22 mouse cellular contexts compared by ENCODE assay signal in the genomic region with DNA sequence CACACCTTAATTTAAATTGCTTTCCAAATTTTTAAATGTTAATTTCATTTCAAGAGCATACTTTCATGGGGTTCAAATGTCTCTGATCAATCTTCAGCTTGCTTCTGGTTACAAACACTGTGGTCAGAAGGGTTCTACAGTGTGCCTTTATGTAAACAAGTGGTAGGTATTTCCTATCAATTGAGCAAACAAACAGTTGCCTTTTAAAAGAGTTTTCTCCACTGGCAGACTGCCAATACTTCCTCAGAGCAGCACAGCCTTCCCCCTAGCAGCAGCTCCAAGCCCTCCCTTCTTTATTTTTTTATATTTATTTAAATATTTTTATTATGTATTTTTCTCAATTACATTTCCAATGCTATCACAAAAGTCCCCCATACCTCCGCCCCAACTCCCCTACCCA.
DNase-seq lines count a peak whose midpoint lies in the region; ATAC-seq and TF ChIP-seq lines count a peak whose summit lies in the region.
"Had no signal": no experiment of that assay in that cellular context is flagged by ENCODE, and none has a peak within 500 bp of the region (broad histone marks: within the 10 kb centered on the region; RNA-seq: fewer than 3 reads in every experiment).

No protein-coding gene starts in this region.

- no peaks in the 10 kb centered on the region for H3K36me3 ChIP-seq in embryonic facial prominence, embryonic 14.5 days (ENCODE audit: control insufficient read depth, insufficient read depth, low read length)
- H3K36me3 ChIP-seq in embryonic facial prominence, embryonic 10.5 days (replicated peaks) = no peaks in the 10 kb centered on the region
- H3K36me3 ChIP-seq in limb, embryonic 14.5 days (ENCODE audit: control insufficient read depth, insufficient read depth, low read length) = no peaks in the 10 kb centered on the region
- H3K36me3 ChIP-seq in limb, embryonic 10.5 days = no peaks in the 10 kb centered on the region
- no peaks in the 10 kb centered on the region for H3K36me3 ChIP-seq in midbrain, postnatal 0 days (ENCODE audit: insufficient read depth, low read length)
- H3K36me3 ChIP-seq in midbrain, embryonic 16.5 days (ENCODE audit: control insufficient read depth, insufficient read depth, low read length) = no peaks in the 10 kb centered on the region
- H3K36me3 ChIP-seq: embryonic facial prominence, embryonic 15.5 days had no signal

- no peak for TF ChIP-seq CTCF in midbrain, postnatal 0 days (IDR thresholded peaks at IDR 0.05)

- no peak overlapping the region for H3K27ac ChIP-seq in embryonic facial prominence, embryonic 14.5 days (replicated peaks; ENCODE audit: low read depth, low read length)
- H3K27ac ChIP-seq in embryonic facial prominence, embryonic 10.5 days (replicated peaks) = no peak overlapping the region
- H3K27ac ChIP-seq in limb, embryonic 14.5 days (replicated peaks; ENCODE audit: low read depth, low read length) = no peak overlapping the region
- no peak overlapping the region for H3K27ac ChIP-seq in limb, embryonic 10.5 days
- H3K27ac ChIP-seq in midbrain, postnatal 0 days (ENCODE audit: low read depth, low read length) = no peak overlapping the region
- no peak overlapping the region for H3K27ac ChIP-seq in midbrain, embryonic 16.5 days (ENCODE audit: low read length)
- H3K27ac ChIP-seq: embryonic facial prominence, embryonic 15.5 days; heart, adult 2 months; left cerebral cortex, adult 2 months had no signal

- TF ChIP-seq POLR2A in limb, embryonic 14.5 days (IDR thresholded peaks at IDR 0.05; ENCODE audit: borderline replicate concordance, extremely low read depth, insufficient read depth, insufficient read length) = no peak

- no peak overlapping the region for H3K4me2 ChIP-seq in embryonic facial prominence, embryonic 14.5 days (ENCODE audit: low read depth, low read length)
- no peak overlapping the region for H3K4me2 ChIP-seq in limb, embryonic 14.5 days (replicated peaks; ENCODE audit: low read depth, low read length, severe bottlenecking)
- H3K4me2 ChIP-seq in midbrain, postnatal 0 days (ENCODE audit: low read depth, low read length, poor library complexity, severe bottlenecking) = no peak overlapping the region
- no peak overlapping the region for H3K4me2 ChIP-seq in midbrain, embryonic 16.5 days (ENCODE audit: low read length)
- H3K4me2 ChIP-seq: embryonic facial prominence, embryonic 15.5 days had no signal

- 89% methylated on average over 1 of the region's 1 CpGs for WGBS in embryonic facial prominence, embryonic 14.5 days
- WGBS in embryonic facial prominence, embryonic 10.5 days = 90% methylated on average over 1 of the region's 1 CpGs
- WGBS in limb, embryonic 14.5 days = 88% methylated on average over 1 of the region's 1 CpGs
- 100% methylated on average over 1 of the region's 1 CpGs for WGBS in limb, embryonic 10.5 days
- 96% methylated on average over 1 of the region's 1 CpGs for WGBS in midbrain, postnatal 0 days
- WGBS in midbrain, embryonic 16.5 days = 95% methylated on average over 1 of the region's 1 CpGs

- H3K4me1 ChIP-seq in embryonic facial prominence, embryonic 14.5 days (ENCODE audit: control insufficient read depth, insufficient read depth, low read length) = no peaks in the 10 kb centered on the region
- no peaks in the 10 kb centered on the region for H3K4me1 ChIP-seq in embryonic facial prominence, embryonic 10.5 days
- H3K4me1 ChIP-seq in limb, embryonic 14.5 days (ENCODE audit: control insufficient read depth, insufficient read depth, low read length) = no peaks in the 10 kb centered on the region
- no peaks in the 10 kb centered on the region for H3K4me1 ChIP-seq in limb, embryonic 10.5 days
- no peaks in the 10 kb centered on the region for H3K4me1 ChIP-seq in midbrain, postnatal 0 days (ENCODE audit: insufficient read depth, low read length)
- no peaks in the 10 kb centered on the region for H3K4me1 ChIP-seq in midbrain, embryonic 16.5 days (ENCODE audit: control insufficient read depth, insufficient read depth, low read length)
- H3K4me1 ChIP-seq: embryonic facial prominence, embryonic 15.5 days; megakaryocyte, embryonic 14.5 days had no signal

- H3K9ac ChIP-seq in embryonic facial prominence, embryonic 14.5 days (ENCODE audit: low read depth, low read length) = no peak overlapping the region
- H3K9ac ChIP-seq in limb, embryonic 14.5 days (ENCODE audit: low read depth, low read length, severe bottlenecking) = no peak overlapping the region
- no peak overlapping the region for H3K9ac ChIP-seq in midbrain, postnatal 0 days (replicated peaks; ENCODE audit: low read length, poor library complexity, severe bottlenecking)
- H3K9ac ChIP-seq in midbrain, embryonic 16.5 days (ENCODE audit: low read depth, low read length) = no peak overlapping the region
- H3K9ac ChIP-seq: embryonic facial prominence, embryonic 15.5 days had no signal

- H3K4me3 ChIP-seq in embryonic facial prominence, embryonic 14.5 days (ENCODE audit: low read depth, low read length) = no peak overlapping the region
- H3K4me3 ChIP-seq in embryonic facial prominence, embryonic 10.5 days = no peak overlapping the region
- no peak overlapping the region for H3K4me3 ChIP-seq in limb, embryonic 14.5 days (replicated peaks; ENCODE audit: low read length)
- no peak overlapping the region for H3K4me3 ChIP-seq in limb, embryonic 10.5 days
- no peak overlapping the region for H3K4me3 ChIP-seq in midbrain, postnatal 0 days (ENCODE audit: low read depth, low read length)
- H3K4me3 ChIP-seq in midbrain, embryonic 16.5 days (ENCODE audit: low read depth, low read length) = no peak overlapping the region
- H3K4me3 ChIP-seq: embryonic facial prominence, embryonic 15.5 days; heart, adult 2 months; left cerebral cortex, adult 2 months; megakaryocyte, embryonic 14.5 days had no signal

- H3K27me3 ChIP-seq in embryonic facial prominence, embryonic 14.5 days (replicated peaks; ENCODE audit: control insufficient read depth, insufficient read depth, low read length) = no peaks in the 10 kb centered on the region
- H3K27me3 ChIP-seq in embryonic facial prominence, embryonic 10.5 days (replicated peaks; ENCODE audit: low read depth, poor library complexity, severe bottlenecking) = no peaks in the 10 kb centered on the region
- H3K27me3 ChIP-seq in limb, embryonic 14.5 days (ENCODE audit: control insufficient read depth, insufficient read depth, low read length) = no peaks in the 10 kb centered on the region
- H3K27me3 ChIP-seq in limb, embryonic 10.5 days (ENCODE audit: low read depth, poor library complexity, severe bottlenecking) = no peaks in the 10 kb centered on the region
- H3K27me3 ChIP-seq in midbrain, postnatal 0 days (ENCODE audit: insufficient read depth, low read length) = no peaks in the 10 kb centered on the region
- H3K27me3 ChIP-seq in midbrain, embryonic 16.5 days (ENCODE audit: control insufficient read depth, insufficient read depth, low read depth, low read length) = no peaks in the 10 kb centered on the region
- H3K27me3 ChIP-seq: embryonic facial prominence, embryonic 15.5 days; megakaryocyte, embryonic 14.5 days; Patski had no signal

- no peaks in the 10 kb centered on the region for H3K9me3 ChIP-seq in embryonic facial prominence, embryonic 14.5 days (ENCODE audit: control insufficient read depth, low read length)
- no peaks in the 10 kb centered on the region for H3K9me3 ChIP-seq in embryonic facial prominence, embryonic 10.5 days
- H3K9me3 ChIP-seq in limb, embryonic 14.5 days (ENCODE audit: control insufficient read depth, low read length) = no peaks in the 10 kb centered on the region
- no peaks in the 10 kb centered on the region for H3K9me3 ChIP-seq in limb, embryonic 10.5 days (replicated peaks)
- H3K9me3 ChIP-seq in midbrain, postnatal 0 days (ENCODE audit: low read length) = no peaks in the 10 kb centered on the region
- H3K9me3 ChIP-seq in midbrain, embryonic 16.5 days (replicated peaks; ENCODE audit: control insufficient read depth, low read length, poor library complexity, severe bottlenecking) = no peaks in the 10 kb centered on the region
- H3K9me3 ChIP-seq: embryonic facial prominence, embryonic 15.5 days; megakaryocyte, embryonic 14.5 days had no signal

- no peak for ATAC-seq in embryonic facial prominence, embryonic 14.5 days (ENCODE audit: low read depth)
- ATAC-seq in limb, embryonic 14.5 days (ENCODE audit: low FRiP score, low read depth) = no peak
- no peak for ATAC-seq in midbrain, postnatal 0 days (ENCODE audit: low FRiP score)
- no peak for ATAC-seq in midbrain, embryonic 16.5 days
- ATAC-seq: CD4-positive, CD25-positive, alpha-beta regulatory T cell, adult 4 months; hindbrain, embryonic 16.5 days; Patski had no signal

- DNase-seq in embryonic facial prominence, embryonic 14.5 days (ENCODE audit: low spot score) = peak; percentile 15
- DNase-seq in embryonic facial prominence, embryonic 10.5 days (ENCODE audit: low spot score) = no peak
- DNase-seq in limb, embryonic 14.5 days (ENCODE audit: low spot score) = peak; percentile 6
- no peak for DNase-seq in limb, embryonic 10.5 days (ENCODE audit: low spot score)
- DNase-seq in midbrain, postnatal 0 days (ENCODE audit: low spot score) = peak; percentile 6
- DNase-seq in right cerebral cortex, postnatal 4 days = no peak
- DNase-seq: adrenal gland, adult 8-10 months; cerebellum, adult 9-10 months; gastrocnemius, postnatal 25 days; heart, adult 2 months; heart, postnatal 36 days; kidney, adult 2 months; kidney, postnatal 25 days; right cerebral cortex, postnatal 25 days; thymus, postnatal 14 days had no signal

Comparison
In these comparisons a context has a peak if more than half of its experiments do, and no peak if none do; other contexts are left out.
1. DNase-seq: peak in embryonic facial prominence, embryonic 14.5 days (single experiment), limb, embryonic 14.5 days (single experiment) and midbrain, postnatal 0 days (single experiment); none in embryonic facial prominence, embryonic 10.5 days (single experiment), limb, embryonic 10.5 days (single experiment) and right cerebral cortex, postnatal 4 days (single experiment).